22 mouse cellular contexts compared by ENCODE assay signal in the genomic region with DNA sequence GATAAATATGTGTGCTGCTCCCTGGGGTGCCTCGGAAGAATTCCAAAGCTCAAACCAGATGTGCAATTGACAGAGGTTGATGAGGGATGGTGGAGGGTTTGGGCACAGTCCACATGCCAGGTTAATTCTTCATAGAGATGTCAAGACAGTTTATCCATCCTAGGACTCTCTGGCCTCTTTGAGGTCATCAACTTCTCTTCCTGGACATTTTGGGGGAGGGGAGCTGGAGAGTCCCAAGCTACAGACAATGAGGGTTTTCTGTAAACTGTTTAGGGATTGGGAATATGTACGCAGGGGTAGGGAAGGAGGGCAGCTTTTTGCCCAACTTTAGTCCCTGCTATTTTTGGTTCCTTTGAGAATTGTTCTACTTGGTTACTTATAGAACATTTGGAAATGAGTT.
DNase-seq lines count a peak whose midpoint lies in the region.
"Had no signal": no experiment of that assay in that cellular context is flagged by ENCODE, and none has a peak within 500 bp of the region (broad histone marks: within the 10 kb centered on the region; RNA-seq: fewer than 3 reads in every experiment).

No protein-coding gene starts in this region.

- no peaks in the 10 kb centered on the region for H3K9me3 ChIP-seq in limb, embryonic 10.5 days (replicated peaks)
- H3K9me3 ChIP-seq: embryonic facial prominence, embryonic 13.5 days; embryonic facial prominence, embryonic 15.5 days; forebrain, embryonic 10.5 days; forebrain, embryonic 12.5 days had no signal

- H3K4me3 ChIP-seq in limb, embryonic 10.5 days, result no peak overlapping the region
- H3K4me3 ChIP-seq: embryonic facial prominence, embryonic 13.5 days; embryonic facial prominence, embryonic 15.5 days; erythroblast, embryonic 14.5 days; forebrain, embryonic 10.5 days; forebrain, embryonic 12.5 days had no signal

- 62% methylated on average over 2 of the region's 2 CpGs for WGBS in limb, embryonic 10.5 days

- peaks cover 21% of the 10 kb centered on the region for H3K4me1 ChIP-seq in limb, embryonic 10.5 days
- H3K4me1 ChIP-seq: forebrain, embryonic 12.5 days had no signal

- DNase-seq in embryo, embryonic 10 days (ENCODE audit: low spot score), result peak; percentile 32
- DNase-seq in embryo, embryonic 10.5 days (ENCODE audit: low spot score), result no peak
- DNase-seq in 3T3-L1 (ENCODE audit: low read depth, low spot score), result peak; percentile 86
- no peak for DNase-seq in limb, embryonic 10.5 days (ENCODE audit: low spot score)
- DNase-seq in gastrocnemius, postnatal 4 days (ENCODE audit: low spot score in 2 of 2), result no peak
- DNase-seq in lung, postnatal 25 days (ENCODE audit: low spot score), result no peak
- DNase-seq: adrenal gland, adult 2 months; adrenal gland, postnatal 10 days; adrenal gland, postnatal 25 days; cerebellum, adult 11 months; cerebellum, adult 18-20 months; cerebellum, adult 8-10 months; cerebellum, adult 9-11 months; cerebellum, postnatal 14 days; cerebellum, postnatal 36 days; embryo, embryonic 11 days had no signal

- no peaks in the 10 kb centered on the region for H3K36me3 ChIP-seq in limb, embryonic 10.5 days
- H3K36me3 ChIP-seq: embryonic facial prominence, embryonic 13.5 days; embryonic facial prominence, embryonic 15.5 days; forebrain, embryonic 10.5 days; forebrain, embryonic 12.5 days had no signal

- H3K27ac ChIP-seq in limb, embryonic 10.5 days, result 0 out of 2 replicates have a peak overlapping the region, but pooled peaks have one; percentile 47
- H3K27ac ChIP-seq: embryonic facial prominence, embryonic 13.5 days; embryonic facial prominence, embryonic 15.5 days; forebrain, embryonic 10.5 days; forebrain, embryonic 12.5 days had no signal

- H3K27me3 ChIP-seq in limb, embryonic 10.5 days (ENCODE audit: low read depth, poor library complexity, severe bottlenecking), result no peaks in the 10 kb centered on the region
- H3K27me3 ChIP-seq: embryonic facial prominence, embryonic 13.5 days; embryonic facial prominence, embryonic 15.5 days; forebrain, embryonic 12.5 days; Patski had no signal

Comparison
In these comparisons a context has a peak if more than half of its experiments do, and no peak if none do; other contexts are left out.
1. DNase-seq: peak in embryo, embryonic 10 days (single experiment) and 3T3-L1 (single experiment); none in embryo, embryonic 10.5 days (single experiment), limb, embryonic 10.5 days (single experiment), gastrocnemius, postnatal 4 days (0 of 2) and lung, postnatal 25 days (single experiment).